Mouse (Mus musculus) heart, postnatal 0 days (tissue): ENCODE measurements around the gene Hivep3. TPM values are rescaled to one million over a fixed set of nuclear protein-coding genes. Genes with fewer than 3 reads are reported as not detected.

Experiments used
- ATAC-seq: fragments of 200-750 bp; cut with Nextera tagmentation; 2 replicates; pipeline ENCODE4 v1.8.0; 2017; ENCODE audit warnings: low read depth, moderate number of reproducible peaks, moderate library complexity; ENCODE audit not compliant: insufficient read depth
- DNase-seq: peaks from one replicate; pipeline ENCODE4 v3.0.0-alpha.2; 2016; ENCODE audit warnings: low spot score
- H3K27ac ChIP-seq: fragments of 300-500 bp; sonication (generic); 2 replicates; pipeline ENCODE4 v1.5.1; 2014; ENCODE audit warnings: low read depth, mild to moderate bottlenecking
- H3K27me3 ChIP-seq: fragments of 300-500 bp; sonication (generic); 2 replicates; pipeline ENCODE4 v1.6.1; 2014; ENCODE audit warnings: low read length, mixed read lengths; ENCODE audit not compliant: control insufficient read depth, insufficient read depth
- H3K36me3 ChIP-seq: fragments of 300-500 bp; sonication (generic); replicated peaks from 2 replicates; pipeline ENCODE4 v1.6.1; 2014; ENCODE audit warnings: low read length, mixed read lengths; ENCODE audit not compliant: control insufficient read depth, insufficient read depth
- H3K4me1 ChIP-seq: fragments of 300-500 bp; sonication (generic); 2 replicates; pipeline ENCODE4 v1.6.1; 2014; ENCODE audit warnings: antibody characterized with exemption; ENCODE audit not compliant: control insufficient read depth, insufficient read depth
- H3K4me2 ChIP-seq: fragments of 300-500 bp; sonication (generic); 2 replicates; pipeline ENCODE4 v1.6.1; 2014; ENCODE audit warnings: low read depth, mild to moderate bottlenecking, low read length, moderate library complexity
- H3K4me3 ChIP-seq: fragments of 300-500 bp; sonication (generic); 2 replicates; pipeline ENCODE4 v1.5.1; 2014; ENCODE audit warnings: low read depth, low read length
- H3K9ac ChIP-seq: fragments of 300-500 bp; sonication (generic); replicated peaks from 2 replicates; pipeline ENCODE4 v1.6.1; 2014; ENCODE audit warnings: low read depth, low read length, mixed read lengths
- H3K9me3 ChIP-seq: fragments of 300-500 bp; sonication (generic); replicated peaks from 2 replicates; pipeline ENCODE4 v1.6.1; 2016; ENCODE audit warnings: low read length; ENCODE audit not compliant: control insufficient read depth
- CTCF ChIP-seq: IDR thresholded peaks from 2 replicates; pipeline ENCODE4 v1.5.1; 2016; ENCODE audit warnings: antibody characterized with exemption, control low read depth, low read depth
- EP300 ChIP-seq: IDR thresholded peaks from 2 replicates; pipeline ENCODE4 v1.6.1; 2016; ENCODE audit warnings: antibody characterized with exemption, low read depth
- WGBS: fragments of 180-500 bp; shearing (Covaris S2); extraction: QIAGEN DNeasy Blood & Tissue Kit; methylation state at CpG from one replicate; pipeline ENCODE4 v1.1.7; 2014; 5-methylcytosine and 5-hydroxymethylcytosine counted together
- polyA plus RNA-seq: library from polyadenylated mRNA; unstranded; fragments of >200 nt; fragmentation: Nextera tagmentation; extraction: Ambion mirVana; gene quantifications from 2 replicates; pipeline ENCODE4 v1.2.1, GENCODE M21; 2015
- total RNA-seq: library from RNA; depleted of rRNA; stranded (reverse); fragments of >200 nt; gene quantifications from 2 replicates; pipeline ENCODE4 v1.2.3, GENCODE M21; 2014; ENCODE audit warnings: low replicate concordance

Gene Hivep3
- total and polyA plus RNA-seq, 2 experiments from 2014 or later: 5.8 to 10.4 TPM

GRCm38 (mm10) chr4:119922945-119923344 lies 189.4 kb downstream of the Hivep3 start:
- H3K9ac ChIP-seq: no peak overlapping the region
- no peak for TF ChIP-seq CTCF
- no peak for TF ChIP-seq EP300
- ATAC-seq: no peak
- no peaks in the 10 kb centered on the region for H3K4me1 ChIP-seq
- peaks cover 3% of the 10 kb centered on the region for H3K9me3 ChIP-seq
- no peaks in the 10 kb centered on the region for H3K36me3 ChIP-seq
- H3K27me3 ChIP-seq: no peaks in the 10 kb centered on the region
- DNase-seq: no peak
- H3K27ac ChIP-seq: no peak overlapping the region
- H3K4me2 ChIP-seq: no peak overlapping the region
- 83% methylated on average over 8 of the region's 8 CpGs for WGBS
- no peak overlapping the region for H3K4me3 ChIP-seq

GRCm38 (mm10) chr4:119923410-119923809 lies 189.8 kb downstream of the Hivep3 start:
- Histone ChIP-seq H3K36me3 (no peaks in the 10 kb centered on the region), H3K27me3 (no peaks in the 10 kb centered on the region), H3K4me1 (no peaks in the 10 kb centered on the region), H3K4me3 (no peak overlapping the region), H3K4me2 (no peak overlapping the region), H3K27ac (no peak overlapping the region), H3K9ac (no peak overlapping the region), H3K9me3 (peaks cover 3% of the 10 kb centered on the region)
- DNase-seq: no peak
- WGBS: 83% methylated on average over 3 of the region's 3 CpGs
- ATAC-seq: no peak
- TF ChIP-seq EP300 (no peak), CTCF (no peak)

- H3K4me1 ChIP-seq: no peaks in the 10 kb centered on the region
- H3K9me3 ChIP-seq: peaks cover 3% of the 10 kb centered on the region
- no peaks in the 10 kb centered on the region for H3K36me3 ChIP-seq
- DNase-seq (no peak), ATAC-seq (no peak)
- no peak overlapping the region for H3K9ac ChIP-seq
- no peak overlapping the region for H3K4me2 ChIP-seq
- H3K27me3 ChIP-seq: no peaks in the 10 kb centered on the region
- H3K4me3 ChIP-seq: no peak overlapping the region
- TF ChIP-seq CTCF (no peak), EP300 (no peak)
- H3K27ac ChIP-seq: no peak overlapping the region
Measured at GRCm38 (mm10) chr4:119925052-119925451, 191.5 kb downstream of the Hivep3 start.

- H3K4me2 ChIP-seq: no peak overlapping the region
- no peak overlapping the region for H3K4me3 ChIP-seq
- no peak for DNase-seq
- 82% methylated on average over 8 of the region's 8 CpGs for WGBS
- no peaks in the 10 kb centered on the region for H3K4me1 ChIP-seq
- no peaks in the 10 kb centered on the region for H3K27me3 ChIP-seq
- H3K9ac ChIP-seq: no peak overlapping the region
- no peak overlapping the region for H3K27ac ChIP-seq
- H3K9me3 ChIP-seq: no peaks in the 10 kb centered on the region
- no peak for ATAC-seq
- H3K36me3 ChIP-seq: no peaks in the 10 kb centered on the region
- no peak for TF ChIP-seq EP300
- no peak for TF ChIP-seq CTCF
Measured at GRCm38 (mm10) chr4:119931923-119932322, 198.3 kb downstream of the Hivep3 start.

DNA sequence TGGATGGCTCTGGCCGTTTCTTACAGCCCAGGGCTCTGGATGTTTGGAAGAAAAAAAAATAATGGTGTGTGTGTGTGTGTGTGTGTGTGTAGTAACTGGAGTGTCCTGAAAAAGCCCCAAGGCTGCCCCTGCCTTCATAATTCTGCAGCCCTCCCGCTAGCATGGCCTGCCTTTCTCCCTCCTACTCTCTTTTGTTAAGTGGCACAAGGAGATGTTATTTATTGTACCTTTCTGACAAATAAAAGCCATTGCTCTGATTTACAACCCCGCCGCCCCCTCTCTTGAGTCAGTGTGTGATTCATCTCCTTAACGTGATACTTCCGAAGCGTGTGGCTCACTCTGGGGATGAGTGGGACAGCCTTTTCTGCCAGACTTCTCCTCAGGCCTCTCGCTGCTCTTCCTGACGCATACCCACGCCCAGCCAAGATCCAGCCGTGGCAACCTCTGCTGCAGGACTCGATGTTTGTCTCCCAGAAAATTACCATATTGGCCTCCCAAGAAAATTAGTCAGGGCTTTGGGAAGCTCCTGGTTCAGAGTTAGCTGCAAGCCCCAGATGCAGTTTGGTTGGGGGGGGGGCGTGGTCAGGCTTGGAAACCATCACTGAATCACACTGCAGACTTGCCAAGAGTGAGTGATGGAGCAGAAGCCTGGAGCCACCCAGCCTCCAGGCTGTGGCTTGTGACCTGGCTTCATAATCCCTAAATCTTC lies 199.1 kb downstream of the Hivep3 start:
- Histone ChIP-seq H3K4me2 (no peak overlapping the region), H3K4me1 (0 out of 2 replicates have a peak, but pooled peaks cover 3% of the 10 kb centered on the region), H3K27ac (no peak overlapping the region), H3K9ac (no peak overlapping the region), H3K36me3 (no peaks in the 10 kb centered on the region), H3K4me3 (no peak overlapping the region), H3K27me3 (no peaks in the 10 kb centered on the region), H3K9me3 (no peaks in the 10 kb centered on the region)
- DNase-seq (no peak), ATAC-seq (no peak)
- no peak for TF ChIP-seq CTCF
- no peak for TF ChIP-seq EP300
- 76% methylated on average over 13 of the region's 13 CpGs for WGBS

DNA sequence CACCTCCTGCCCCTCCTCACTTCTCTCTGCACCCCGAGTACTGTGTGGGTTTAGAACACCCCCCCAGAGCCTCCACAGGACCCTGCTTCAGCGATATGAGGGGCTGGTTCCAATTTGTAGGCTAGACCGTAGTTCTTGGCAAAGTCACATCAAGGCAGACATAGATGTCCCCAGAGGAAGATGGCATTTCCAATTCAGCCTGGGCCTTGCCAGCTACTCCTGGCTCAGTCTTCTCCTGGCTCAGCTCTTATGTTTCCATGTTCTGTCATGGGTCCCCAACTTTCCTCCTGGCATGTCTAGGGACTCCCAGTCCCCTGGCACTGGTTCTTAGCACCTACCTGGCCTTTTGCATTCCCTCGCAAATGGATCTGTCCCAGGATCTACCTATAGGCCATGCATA lies 201.3 kb downstream of the Hivep3 start:
- H3K9me3 ChIP-seq: no peaks in the 10 kb centered on the region
- 77% methylated on average over 4 of the region's 4 CpGs for WGBS
- DNase-seq (no peak), ATAC-seq (no peak)
- no peak overlapping the region for H3K4me3 ChIP-seq
- TF ChIP-seq CTCF (no peak), EP300 (no peak)
- H3K4me2 ChIP-seq: no peak overlapping the region
- H3K9ac ChIP-seq: no peak overlapping the region
- no peaks in the 10 kb centered on the region for H3K27me3 ChIP-seq
- H3K36me3 ChIP-seq: no peaks in the 10 kb centered on the region
- H3K4me1 ChIP-seq: 0 out of 2 replicates have a peak, but pooled peaks cover 6% of the 10 kb centered on the region
- H3K27ac ChIP-seq: no peak overlapping the region
